Mouse (Mus musculus) limb, embryonic 10.5 days (tissue): ENCODE measurements at regions not wholly inside any gene's neighbourhood (a gene's known extent, or its start where the extent isn't known, plus 50 kb on each side); places are given as distances from the start of the nearest gene placed in this dataset.

ENCODE experiments used
- DNase-seq: peaks from one replicate; pipeline ENCODE4 v3.0.0-alpha.2; 2017; ENCODE audit warnings: low spot score
- H3K27ac ChIP-seq: fragments of 300-500 bp; sonication (generic); 2 replicates; pipeline ENCODE4 v1.5.1; 2016; ENCODE audit warnings: mild to moderate bottlenecking
- H3K27me3 ChIP-seq: fragments of 300-500 bp; sonication (generic); 2 replicates; pipeline ENCODE4 v1.6.1; 2016; ENCODE audit warnings: low read depth, mild to moderate bottlenecking; ENCODE audit not compliant: poor library complexity, severe bottlenecking
- H3K36me3 ChIP-seq: fragments of 300-500 bp; sonication (generic); 2 replicates; pipeline ENCODE4 v1.6.1; 2016; ENCODE audit warnings: mild to moderate bottlenecking, moderate library complexity
- H3K4me1 ChIP-seq: fragments of 300-500 bp; sonication (generic); 2 replicates; pipeline ENCODE4 v1.6.1; 2016
- H3K4me3 ChIP-seq: fragments of 300-500 bp; sonication (generic); 2 replicates; pipeline ENCODE4 v1.5.1; 2016; ENCODE audit warnings: mild to moderate bottlenecking, moderate library complexity
- H3K9me3 ChIP-seq: fragments of 300-500 bp; sonication (generic); replicated peaks from 2 replicates; pipeline ENCODE4 v1.6.1; 2016; ENCODE audit warnings: mild to moderate bottlenecking
- WGBS: fragments of 180-500 bp; shearing (Covaris S2); methylation state at CpG from one replicate; pipeline ENCODE4 v1.1.7; 2016; 5-methylcytosine and 5-hydroxymethylcytosine counted together

DNA sequence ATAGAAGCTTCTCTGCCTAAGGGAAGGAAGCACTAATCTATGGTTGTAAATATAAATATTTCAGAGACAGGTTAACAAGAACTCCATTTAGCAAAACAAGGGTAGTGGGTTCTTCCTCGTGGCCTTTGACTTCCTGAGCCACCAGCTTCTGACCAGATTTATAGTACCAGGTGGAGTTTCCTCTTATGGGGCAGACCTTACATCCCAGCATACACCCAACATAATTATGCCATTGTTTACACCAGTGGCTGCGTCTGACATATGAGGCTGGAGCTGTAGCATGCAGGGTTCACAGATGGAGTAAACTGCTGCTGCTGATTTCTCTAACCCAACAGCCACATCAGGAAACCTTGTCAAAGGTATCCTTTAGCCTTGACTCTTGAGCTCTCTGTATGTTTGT is 75.5 kb downstream of the Trib2 start:
- DNase-seq = no peak
- no peak overlapping the region for H3K27ac ChIP-seq
- no peaks in the 10 kb centered on the region; the same call in 1 of the 2 replicates for H3K4me1 ChIP-seq
- H3K9me3 ChIP-seq = no peaks in the 10 kb centered on the region
- no peaks in the 10 kb centered on the region for H3K27me3 ChIP-seq
- WGBS = 39% methylated on average over 2 of the region's 2 CpGs
- H3K36me3 ChIP-seq = no peaks in the 10 kb centered on the region
- H3K4me3 ChIP-seq = no peak overlapping the region

DNA sequence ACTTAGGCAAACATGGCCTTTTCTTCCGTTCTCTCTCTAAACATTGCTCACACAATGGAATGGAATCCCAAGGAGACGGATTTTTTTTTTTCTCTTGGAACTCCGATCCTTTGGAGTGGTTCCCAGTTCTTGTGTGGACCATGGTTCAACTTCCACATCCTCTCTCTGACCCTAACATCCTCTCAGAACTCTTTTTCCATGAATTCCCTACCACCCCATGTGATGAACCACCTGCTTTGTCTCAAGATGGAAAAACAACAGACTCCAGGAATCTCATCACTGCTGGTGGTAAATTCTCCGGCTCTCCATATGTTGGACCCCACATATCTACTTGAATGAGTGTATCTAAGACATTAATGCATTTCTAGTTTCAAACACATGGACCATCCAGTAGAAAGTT is 77.7 kb downstream of the Trib2 start:
- no peaks in the 10 kb centered on the region; the same call in 1 of the 2 replicates for H3K4me1 ChIP-seq
- H3K27me3 ChIP-seq = no peaks in the 10 kb centered on the region
- H3K9me3 ChIP-seq = no peaks in the 10 kb centered on the region
- H3K27ac ChIP-seq = no peak overlapping the region
- H3K36me3 ChIP-seq = no peaks in the 10 kb centered on the region
- no peak for DNase-seq
- 91% methylated on average over 4 of the region's 4 CpGs for WGBS
- no peak overlapping the region for H3K4me3 ChIP-seq

DNA sequence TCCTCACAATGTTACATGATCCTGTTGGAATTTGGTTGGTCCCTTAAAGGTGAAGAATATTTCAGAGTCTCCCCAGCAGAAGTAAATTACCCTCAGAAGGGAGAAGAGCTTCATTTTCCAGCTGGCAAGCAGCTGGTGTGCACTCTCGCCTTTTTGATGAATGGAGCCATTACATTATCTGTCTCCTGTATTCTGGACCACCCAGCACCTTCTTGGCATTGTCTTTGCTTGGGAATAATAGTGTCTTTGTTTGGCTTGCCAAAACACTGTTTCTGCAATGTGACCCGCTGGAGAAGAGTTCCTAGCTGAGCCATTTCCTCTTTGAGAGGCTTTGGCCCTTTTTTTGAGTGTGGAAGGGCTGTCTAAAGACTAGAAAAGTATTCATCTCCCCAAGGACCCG is 85.5 kb downstream of the Trib2 start:
- WGBS = 69% methylated on average over 3 of the region's 3 CpGs
- Histone ChIP-seq H3K4me3 (no peak overlapping the region), H3K27me3 (no peaks in the 10 kb centered on the region), H3K36me3 (no peaks in the 10 kb centered on the region), H3K4me1 (no peaks in the 10 kb centered on the region), H3K27ac (no peak overlapping the region), H3K9me3 (no peaks in the 10 kb centered on the region)
- no peak for DNase-seq

DNA sequence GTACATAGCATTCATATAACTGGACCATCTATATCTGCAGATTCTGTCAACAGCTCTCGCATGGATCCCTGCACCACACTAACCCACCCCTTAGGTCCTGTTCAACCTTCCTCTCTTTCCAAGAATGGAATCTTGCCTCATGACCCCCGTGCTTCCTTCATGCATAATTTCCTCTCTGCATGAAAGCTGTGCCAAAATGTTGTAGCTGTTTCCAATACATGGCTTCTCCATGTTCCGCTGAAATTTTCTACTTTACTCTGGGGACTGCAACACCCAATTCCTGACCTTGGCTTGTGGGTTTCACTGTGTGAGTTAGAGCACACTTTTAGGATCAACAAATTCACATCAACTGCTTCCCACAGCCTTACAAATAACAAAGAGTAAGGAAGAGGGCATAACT is 87.0 kb downstream of the Trib2 start:
- Histone ChIP-seq H3K4me1 (0 out of 2 replicates have a peak, but pooled peaks cover 2% of the 10 kb centered on the region), H3K27me3 (no peaks in the 10 kb centered on the region), H3K4me3 (no peak overlapping the region), H3K27ac (no peak overlapping the region), H3K9me3 (no peaks in the 10 kb centered on the region), H3K36me3 (no peaks in the 10 kb centered on the region)
- no peak for DNase-seq
- WGBS = 85% methylated on average over 3 of the region's 3 CpGs

DNA sequence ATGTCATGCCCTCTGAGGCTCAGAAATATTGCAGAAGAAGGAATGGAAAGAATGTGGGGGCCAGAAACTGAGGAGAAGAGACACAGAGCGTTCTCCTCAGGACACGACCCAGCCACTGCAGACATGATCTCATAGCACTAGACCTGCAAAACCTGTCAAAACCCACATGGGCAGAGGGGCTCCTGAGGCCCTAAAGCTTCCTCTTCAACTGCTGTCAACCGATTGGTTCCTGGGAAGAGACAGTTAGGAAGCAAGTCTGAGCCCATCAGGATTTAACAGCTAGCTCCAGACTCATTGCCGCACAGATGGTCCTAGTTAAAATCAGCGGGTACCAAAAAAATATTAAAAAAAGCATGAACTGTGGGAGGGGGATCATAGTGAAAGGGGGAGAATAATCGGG is 93.2 kb downstream of the Trib2 start:
- no peaks in the 10 kb centered on the region for H3K27me3 ChIP-seq
- no peak for DNase-seq
- H3K27ac ChIP-seq = no peak overlapping the region
- no peaks in the 10 kb centered on the region for H3K36me3 ChIP-seq
- WGBS = 59% methylated on average over 6 of the region's 6 CpGs
- no peak overlapping the region for H3K4me3 ChIP-seq
- no peaks in the 10 kb centered on the region for H3K9me3 ChIP-seq
- peaks cover 10% of the 10 kb centered on the region for H3K4me1 ChIP-seq

DNA sequence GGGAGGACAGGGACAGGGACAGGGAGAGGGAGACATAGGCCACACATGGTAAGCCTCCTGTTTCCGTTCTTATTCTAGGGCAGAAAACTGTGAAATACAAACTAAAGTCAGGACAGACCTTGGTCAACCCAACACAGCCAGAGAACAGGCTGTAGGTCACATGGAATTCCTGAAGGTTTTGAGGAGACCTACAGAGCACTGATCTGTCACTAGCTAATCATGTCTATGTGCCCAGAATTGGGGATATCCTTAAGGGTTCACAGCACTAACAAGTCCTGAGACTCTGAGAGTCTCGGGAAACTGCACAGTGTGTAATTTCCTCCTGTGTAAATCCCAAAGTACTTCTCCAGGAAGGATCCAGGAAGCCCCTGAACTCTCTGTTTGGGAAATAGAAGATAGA is 94.6 kb downstream of the Trib2 start:
- no peaks in the 10 kb centered on the region for H3K27me3 ChIP-seq
- no peak for DNase-seq
- H3K27ac ChIP-seq = no peak overlapping the region
- no peaks in the 10 kb centered on the region for H3K36me3 ChIP-seq
- peaks cover 10% of the 10 kb centered on the region for H3K4me1 ChIP-seq
- H3K9me3 ChIP-seq = no peaks in the 10 kb centered on the region
- H3K4me3 ChIP-seq = no peak overlapping the region
- WGBS = 91% methylated on average over 2 of the region's 2 CpGs

DNA sequence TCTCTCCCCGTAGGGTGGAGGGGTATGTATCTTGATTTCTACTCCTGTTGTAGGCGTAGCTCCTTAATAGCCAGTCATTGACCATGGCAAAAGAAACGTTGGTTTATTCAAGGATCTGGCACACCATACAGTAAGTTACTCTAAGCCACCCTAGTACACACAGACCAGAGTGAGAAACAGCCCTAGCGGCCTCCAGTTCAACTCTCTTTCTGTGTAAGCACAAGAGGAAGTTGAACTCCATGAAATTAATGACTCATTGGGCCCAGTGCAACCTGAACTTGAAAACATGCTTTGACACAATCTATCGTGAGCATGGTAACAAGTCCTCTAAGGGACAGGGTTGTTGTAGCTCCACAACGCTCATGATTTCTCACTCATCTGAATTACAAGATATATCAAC is 96.6 kb downstream of the Trib2 start:
- no peaks in the 10 kb centered on the region for H3K9me3 ChIP-seq
- H3K27ac ChIP-seq = no peak overlapping the region
- H3K4me3 ChIP-seq = no peak overlapping the region
- H3K4me1 ChIP-seq = peaks cover 10% of the 10 kb centered on the region
- no peaks in the 10 kb centered on the region for H3K36me3 ChIP-seq
- no peaks in the 10 kb centered on the region for H3K27me3 ChIP-seq
- no peak for DNase-seq
- 88% methylated on average over 6 of the region's 6 CpGs for WGBS

DNA sequence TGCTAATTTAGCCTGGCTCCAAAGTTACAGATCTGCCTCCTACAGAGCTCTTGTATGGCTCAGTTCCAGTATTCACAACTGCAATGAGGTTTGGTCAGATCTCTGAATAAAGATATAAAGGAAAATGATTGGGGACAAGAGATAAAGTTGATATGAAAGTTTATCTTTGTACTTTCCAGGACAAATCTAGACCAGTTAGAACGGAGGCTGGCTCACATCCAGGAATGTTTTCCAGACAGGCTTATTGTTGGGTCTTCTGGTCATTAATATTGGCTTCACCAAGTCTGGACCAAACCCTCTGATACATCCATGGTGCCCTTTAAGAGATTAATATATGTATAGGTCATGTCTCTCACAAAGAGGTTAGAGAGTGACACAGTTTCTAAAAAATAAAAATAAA is 97.9 kb downstream of the Trib2 start:
- Histone ChIP-seq H3K4me3 (no peak overlapping the region), H3K4me1 (peaks cover 8% of the 10 kb centered on the region), H3K9me3 (no peaks in the 10 kb centered on the region), H3K27ac (no peak overlapping the region), H3K36me3 (no peaks in the 10 kb centered on the region), H3K27me3 (no peaks in the 10 kb centered on the region)
- WGBS = 93% methylated on average over 1 of the region's 1 CpGs
- DNase-seq = no peak

DNA sequence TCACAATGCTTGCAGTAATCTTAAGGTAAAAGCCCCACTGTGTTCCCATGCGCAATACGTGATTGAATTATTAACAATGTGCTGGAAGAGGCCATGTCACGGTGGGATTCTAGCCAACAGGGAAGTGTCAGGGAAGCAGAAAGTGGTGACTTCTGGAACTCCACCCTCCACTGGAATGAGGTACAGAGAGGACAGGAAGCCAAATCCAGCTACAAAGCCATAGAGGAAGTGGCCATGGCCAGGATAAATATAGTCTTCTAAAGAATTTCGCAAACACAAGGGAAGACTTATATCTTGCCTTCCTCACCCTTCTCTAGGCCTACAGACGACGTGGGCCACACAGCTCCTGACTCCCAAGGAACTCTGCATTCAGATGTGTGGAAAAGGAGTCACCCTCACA is 98.7 kb downstream of the Trib2 start:
- no peak for DNase-seq
- Histone ChIP-seq H3K27ac (no peak overlapping the region), H3K4me3 (no peak overlapping the region), H3K36me3 (no peaks in the 10 kb centered on the region), H3K4me1 (peaks cover 3% of the 10 kb centered on the region; the same call in 1 of the 2 replicates), H3K27me3 (no peaks in the 10 kb centered on the region), H3K9me3 (no peaks in the 10 kb centered on the region)
- 90% methylated on average over 6 of the region's 6 CpGs for WGBS

DNA sequence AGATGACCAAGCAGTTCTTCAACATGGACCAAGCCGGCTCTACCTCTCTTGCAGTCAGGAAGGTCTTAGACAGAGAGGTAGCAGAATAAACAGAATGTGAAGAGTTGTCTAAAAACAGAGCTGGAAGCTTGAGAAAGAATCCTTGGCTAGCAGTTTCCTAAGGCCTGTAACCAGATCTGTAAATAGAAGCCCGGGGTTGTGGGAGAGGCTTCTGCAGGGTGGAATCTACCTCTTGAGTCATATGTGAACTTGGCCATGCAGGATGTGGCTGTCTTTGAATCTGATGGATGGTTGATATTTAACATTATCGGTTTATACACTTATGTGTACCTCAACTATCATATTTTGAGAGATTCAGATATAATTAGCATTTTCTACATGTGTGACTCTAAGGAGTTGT is 99.4 kb downstream of the Trib2 start:
- Histone ChIP-seq H3K27me3 (no peaks in the 10 kb centered on the region), H3K36me3 (no peaks in the 10 kb centered on the region), H3K27ac (no peak overlapping the region), H3K4me1 (peaks cover 3% of the 10 kb centered on the region; the same call in 1 of the 2 replicates), H3K4me3 (no peak overlapping the region), H3K9me3 (no peaks in the 10 kb centered on the region)
- 86% methylated on average over 3 of the region's 3 CpGs for WGBS
- no peak for DNase-seq

DNA sequence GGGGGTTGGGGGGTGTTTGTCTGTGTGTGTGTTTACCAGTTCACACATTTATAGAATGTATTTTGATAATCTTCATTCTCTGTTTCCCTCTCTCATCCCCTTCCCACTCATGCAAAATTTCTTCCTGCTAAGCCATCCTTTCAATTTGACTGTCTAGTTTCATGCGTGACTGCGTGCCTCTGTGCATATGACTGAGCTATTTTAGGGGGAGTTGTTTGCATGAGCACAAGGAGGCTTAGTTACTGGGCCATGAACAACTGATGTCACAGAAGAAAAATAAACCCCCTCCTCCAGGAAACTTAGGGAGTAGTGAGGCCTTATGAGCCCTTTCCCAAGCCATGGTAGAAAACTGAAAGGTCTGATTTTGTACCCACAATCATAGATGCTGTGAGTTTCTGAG is 103.1 kb downstream of the Trib2 start:
- H3K36me3 ChIP-seq = no peaks in the 10 kb centered on the region
- H3K9me3 ChIP-seq = no peaks in the 10 kb centered on the region
- H3K4me3 ChIP-seq = no peak overlapping the region
- H3K27me3 ChIP-seq = no peaks in the 10 kb centered on the region
- WGBS = 87% methylated on average over 2 of the region's 2 CpGs
- H3K4me1 ChIP-seq = no peaks in the 10 kb centered on the region
- no peak overlapping the region for H3K27ac ChIP-seq
- DNase-seq = no peak

DNA sequence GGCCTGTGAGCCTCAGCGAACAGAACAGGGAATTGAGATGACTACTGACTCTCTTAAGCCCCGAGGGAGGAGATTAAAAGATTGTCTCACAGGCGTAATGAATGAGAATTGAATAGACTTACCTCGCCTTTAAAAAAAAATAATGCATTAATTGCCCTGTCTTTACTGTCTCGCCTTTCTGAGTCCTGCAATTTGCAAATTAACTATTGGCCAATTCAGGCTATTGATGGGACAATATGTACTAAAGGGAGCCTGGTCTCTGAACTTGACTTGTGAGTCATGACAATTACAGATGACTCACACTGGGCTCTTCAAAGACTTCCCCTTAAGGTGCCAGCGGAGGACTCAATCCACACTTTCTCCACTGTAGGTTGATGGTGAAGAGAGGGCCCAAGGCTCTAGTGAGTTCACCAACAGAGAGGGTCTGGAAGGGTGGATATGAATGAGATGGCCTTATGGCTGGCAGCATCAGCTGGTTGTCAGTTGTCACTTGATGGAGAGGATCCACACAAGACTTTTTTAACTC is 109.1 kb downstream of the Trib2 start:
- H3K27ac ChIP-seq = no peak overlapping the region
- H3K4me1 ChIP-seq = no peaks in the 10 kb centered on the region
- no peaks in the 10 kb centered on the region for H3K9me3 ChIP-seq
- DNase-seq = no peak
- H3K27me3 ChIP-seq = no peaks in the 10 kb centered on the region
- H3K4me3 ChIP-seq = no peak overlapping the region
- H3K36me3 ChIP-seq = no peaks in the 10 kb centered on the region
- WGBS = 83% methylated on average over 6 of the region's 6 CpGs

DNA sequence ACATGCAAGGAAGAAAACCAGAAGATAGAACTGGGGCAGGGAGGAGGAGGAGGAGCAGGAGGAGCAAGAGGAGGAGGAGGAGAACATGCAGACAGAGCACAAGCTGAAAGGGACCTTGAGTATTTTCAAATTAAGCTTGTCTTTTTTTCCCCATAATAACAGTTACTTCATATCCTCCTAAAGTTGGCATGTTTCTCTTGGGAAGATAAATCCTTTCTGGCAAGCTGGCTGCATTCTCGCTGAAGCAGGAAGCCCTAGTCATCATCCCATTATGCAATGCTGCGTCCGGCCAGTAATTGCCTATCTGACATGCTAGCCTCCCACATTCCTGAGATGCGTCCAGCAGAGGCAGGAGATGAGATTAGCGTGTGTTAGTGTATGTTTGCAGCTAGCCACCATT is 112.3 kb downstream of the Trib2 start:
- WGBS = 68% methylated on average over 5 of the region's 5 CpGs
- no peak for DNase-seq
- H3K9me3 ChIP-seq = no peaks in the 10 kb centered on the region
- peaks cover 3% of the 10 kb centered on the region; the same call in 1 of the 2 replicates for H3K4me1 ChIP-seq
- no peaks in the 10 kb centered on the region for H3K27me3 ChIP-seq
- H3K27ac ChIP-seq = no peak overlapping the region
- no peak overlapping the region for H3K4me3 ChIP-seq
- no peaks in the 10 kb centered on the region for H3K36me3 ChIP-seq

DNA sequence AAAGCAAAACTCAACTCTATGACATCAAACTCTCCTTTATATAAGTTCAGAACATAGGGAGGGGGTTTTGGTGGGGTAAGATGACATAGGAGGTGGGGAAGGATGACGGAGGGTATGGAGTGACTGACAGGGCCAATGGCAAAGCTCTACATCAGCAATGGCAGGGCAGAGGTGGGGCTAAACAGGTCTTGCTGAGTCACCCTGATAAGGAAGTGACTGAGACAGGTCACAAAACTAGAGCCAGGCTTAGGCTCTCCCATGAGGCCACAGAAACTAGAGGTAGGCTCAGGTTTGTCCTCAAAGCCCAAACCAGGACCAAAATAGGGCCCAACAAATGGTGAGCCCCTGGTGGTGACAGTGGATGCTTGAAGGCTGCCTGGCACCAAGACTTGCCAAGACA is 114.6 kb downstream of the Trib2 start:
- Histone ChIP-seq H3K9me3 (no peaks in the 10 kb centered on the region), H3K36me3 (no peaks in the 10 kb centered on the region), H3K4me1 (peaks cover 17% of the 10 kb centered on the region), H3K27ac (no peak overlapping the region), H3K4me3 (no peak overlapping the region), H3K27me3 (no peaks in the 10 kb centered on the region)
- 89% methylated on average over 1 of the region's 1 CpGs for WGBS
- no peak for DNase-seq
